Mouse (Mus musculus) brain, embryonic 14.5 days (tissue): ENCODE measurements around the gene Podn. TPM values are rescaled to one million over a fixed set of nuclear protein-coding genes. Genes with fewer than 3 reads are reported as not detected.

Experiments used
- DNase-seq: peaks from one replicate; pipeline ENCODE4 v3.0.0-alpha.2; 2011; ENCODE audit warnings: low read depth
- CTCF ChIP-seq: fragments of 200-500 bp; IDR thresholded peaks from 2 replicates; pipeline ENCODE4 v1.5.1; 2012; ENCODE audit warnings: inconsistent platforms, mild to moderate bottlenecking, moderate library complexity, borderline replicate concordance; ENCODE audit not compliant: insufficient read depth, insufficient read length; ENCODE audit errors: extremely low read depth
- POLR2A ChIP-seq: fragments of 200-500 bp; IDR thresholded peaks from 2 replicates; pipeline ENCODE4 v1.6.1; 2012; ENCODE audit warnings: mild to moderate bottlenecking, inconsistent platforms, borderline replicate concordance; ENCODE audit not compliant: poor library complexity, insufficient read depth, insufficient read length, severe bottlenecking; ENCODE audit errors: extremely low read depth
- polyA plus RNA-seq: library from polyadenylated mRNA; depleted of rRNA; stranded (reverse); fragments of >200 nt; gene quantifications from 2 replicates; pipeline ENCODE4 v1.2.3, GENCODE M21; 2012

Podn gene
- polyA plus RNA-seq, 1 experiment: 2.2 TPM

- TF ChIP-seq CTCF: no peak
- TF ChIP-seq POLR2A: no peak
- no peak for DNase-seq
Measured at GRCm38 (mm10) chr4:108055873-108056272, 40.4 kb downstream of the Podn start.

GRCm38 (mm10) chr4:108052673-108053072 is 43.6 kb downstream of the Podn start:
- no peak for TF ChIP-seq POLR2A
- no peak for TF ChIP-seq CTCF
- no peak for DNase-seq

GRCm38 (mm10) chr4:108051687-108052274 is 44.5 kb downstream of the Podn start:
- no peak for TF ChIP-seq POLR2A
- no peak for TF ChIP-seq CTCF
- peak; percentile 86 for DNase-seq

- TF ChIP-seq CTCF: no peak
- TF ChIP-seq POLR2A: no peak
- DNase-seq: no peak
Measured at GRCm38 (mm10) chr4:108046136-108046535, 50.1 kb downstream of the Podn start.

GRCm38 (mm10) chr4:108045136-108046107 is 50.8 kb downstream of the Podn start:
- DNase-seq: no peak
- TF ChIP-seq POLR2A: no peak
- TF ChIP-seq CTCF: no peak

GRCm38 (mm10) chr4:108037027-108037426 is 59.2 kb downstream of the Podn start:
- peak; percentile 38 for DNase-seq
- TF ChIP-seq POLR2A: no peak
- no peak for TF ChIP-seq CTCF

GRCm38 (mm10) chr4:108033041-108033764 is 63.0 kb downstream of the Podn start:
- no peak for DNase-seq
- TF ChIP-seq CTCF (no peak), POLR2A (no peak)

GRCm38 (mm10) chr4:108032352-108032849 is 63.8 kb downstream of the Podn start:
- no peak for DNase-seq
- no peak for TF ChIP-seq CTCF
- TF ChIP-seq POLR2A: no peak

GRCm38 (mm10) chr4:108031502-108032351 is 64.5 kb downstream of the Podn start:
- peak; percentile 51 for DNase-seq
- TF ChIP-seq POLR2A (no peak), CTCF (no peak)

GRCm38 (mm10) chr4:108030888-108031501 is 65.2 kb downstream of the Podn start:
- TF ChIP-seq POLR2A (no peak), CTCF (no peak)

More at GRCm38 (mm10) chr4:108030888-108031501, 65.2 kb downstream of the Podn start:
- no peak for DNase-seq
